Mouse (Mus musculus): ENCODE measurements around the gene Serpina5. TPM values are rescaled to one million over a fixed set of nuclear protein-coding genes. Genes with fewer than 3 reads are reported as not detected.

Gene Serpina5
- polyA plus RNA-seq, 1 experiment from 2014 or later: not detected

GRCm38 (mm10) chr12:104064996-104065395 is 35.9 kb upstream of the Serpina5 start:
- no peak overlapping the region for H3K27ac ChIP-seq (ENCODE audit: low read depth)
- H3K27me3 ChIP-seq (ENCODE audit: insufficient read depth, low read length): no peaks in the 10 kb centered on the region
- no peak for ATAC-seq (ENCODE audit: insufficient read depth)
- no peak for DNase-seq
- H3K9me3 ChIP-seq (ENCODE audit: low read depth, low read length): no peaks in the 10 kb centered on the region
- H3K36me3 ChIP-seq (ENCODE audit: insufficient read depth): no peaks in the 10 kb centered on the region
- WGBS: 72% methylated on average over 4 of the region's 4 CpGs
- no peak overlapping the region for H3K4me2 ChIP-seq
- no peak overlapping the region for H3K9ac ChIP-seq
- TF ChIP-seq CTCF (IDR thresholded peaks at IDR 0.05; ENCODE audit: low read depth): no peak
- no peaks in the 10 kb centered on the region for H3K4me1 ChIP-seq (ENCODE audit: insufficient read depth)
- no peak overlapping the region for H3K4me3 ChIP-seq (ENCODE audit: low read depth, low read length)

DNA sequence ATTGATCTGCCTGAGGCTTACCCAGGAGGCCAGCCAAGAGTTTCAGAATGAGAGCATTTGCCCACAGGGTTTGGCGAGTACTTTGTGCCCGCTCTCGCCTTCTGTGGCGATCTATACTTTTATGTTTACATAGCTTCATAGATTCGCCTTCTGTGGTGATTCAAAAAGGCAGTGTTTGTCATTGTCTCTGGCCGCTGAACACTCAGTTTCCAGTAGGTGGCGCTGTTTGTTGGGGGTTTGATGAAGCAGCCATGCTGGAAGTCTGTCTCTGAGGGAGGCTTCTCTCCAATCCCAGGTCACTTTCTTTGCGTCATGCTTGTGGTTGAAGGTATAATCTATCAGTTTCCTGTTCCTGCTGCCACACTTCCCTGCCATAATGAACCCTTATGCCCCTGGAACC is 34.7 kb upstream of the Serpina5 start:
- WGBS: 15% methylated on average over 8 of the region's 8 CpGs
- DNase-seq: peak; percentile 79

DNA sequence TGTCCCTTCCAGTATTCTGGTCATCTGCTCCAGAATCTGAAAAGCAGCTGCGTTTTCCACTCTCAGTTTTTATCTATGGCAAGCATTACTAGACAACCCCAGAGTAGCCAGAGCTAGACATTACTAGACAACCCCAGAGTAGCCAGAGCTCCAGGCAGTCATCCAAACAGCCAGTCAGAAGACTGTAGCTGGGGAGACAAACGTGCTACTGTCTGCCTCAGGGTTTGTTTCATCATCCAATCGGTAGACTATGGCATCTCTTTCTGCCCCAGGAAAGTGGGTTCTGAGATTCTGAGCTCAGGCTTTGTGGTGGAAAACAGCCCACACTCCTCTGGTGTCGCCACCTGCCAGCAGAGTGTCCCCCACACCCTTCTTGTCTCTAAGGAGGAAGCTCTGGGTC is 33.4 kb upstream of the Serpina5 start:
- H3K36me3 ChIP-seq (ENCODE audit: insufficient read depth): no peaks in the 10 kb centered on the region
- 26% methylated on average over 4 of the region's 4 CpGs for WGBS
- H3K4me1 ChIP-seq (ENCODE audit: insufficient read depth): no peaks in the 10 kb centered on the region
- no peak for TF ChIP-seq CTCF (IDR thresholded peaks at IDR 0.05; ENCODE audit: low read depth)
- ATAC-seq (ENCODE audit: insufficient read depth): peak; percentile 84
- no peaks in the 10 kb centered on the region for H3K9me3 ChIP-seq (ENCODE audit: low read depth, low read length)
- peak overlapping the region; percentile 18; the same call in 1 of the 2 replicates for H3K27ac ChIP-seq (ENCODE audit: low read depth)
- DNase-seq: peak; percentile 84
- H3K9ac ChIP-seq: no peak overlapping the region
- no peaks in the 10 kb centered on the region for H3K27me3 ChIP-seq (ENCODE audit: insufficient read depth, low read length)
- H3K4me2 ChIP-seq: peak overlapping the region; percentile 46
- peak overlapping the region; percentile 19; the same call in 1 of the 2 replicates for H3K4me3 ChIP-seq (ENCODE audit: low read depth, low read length)

More for the DNA sequence above, 34.7 kb upstream of the Serpina5 start:
- peak; percentile 77 for TF ChIP-seq CTCF (IDR thresholded peaks at IDR 0.05; ENCODE audit: low read depth)
- no peaks in the 10 kb centered on the region for H3K27me3 ChIP-seq (ENCODE audit: insufficient read depth, low read length)
- H3K9ac ChIP-seq: no peak overlapping the region
- H3K4me1 ChIP-seq (ENCODE audit: insufficient read depth): no peaks in the 10 kb centered on the region
- H3K4me3 ChIP-seq (ENCODE audit: low read depth, low read length): no peak overlapping the region
- no peaks in the 10 kb centered on the region for H3K36me3 ChIP-seq (ENCODE audit: insufficient read depth)
- H3K4me2 ChIP-seq: no peak overlapping the region
- H3K27ac ChIP-seq (ENCODE audit: low read depth): no peak overlapping the region
- no peak for ATAC-seq (ENCODE audit: insufficient read depth)
- H3K9me3 ChIP-seq (ENCODE audit: low read depth, low read length): no peaks in the 10 kb centered on the region

GRCm38 (mm10) chr12:104069620-104070019 is 31.3 kb upstream of the Serpina5 start:
- H3K27ac ChIP-seq (ENCODE audit: low read depth): no peak overlapping the region
- H3K9me3 ChIP-seq (ENCODE audit: low read depth, low read length): no peaks in the 10 kb centered on the region
- TF ChIP-seq CTCF (IDR thresholded peaks at IDR 0.05; ENCODE audit: low read depth): peak; percentile 82
- ATAC-seq (ENCODE audit: insufficient read depth) (peak; percentile 59), DNase-seq (peak; percentile 93)
- WGBS: 4% methylated on average over 2 of the region's 2 CpGs
- no peak overlapping the region for H3K4me2 ChIP-seq
- H3K4me1 ChIP-seq (ENCODE audit: insufficient read depth): no peaks in the 10 kb centered on the region
- H3K9ac ChIP-seq: no peak overlapping the region
- no peaks in the 10 kb centered on the region for H3K27me3 ChIP-seq (ENCODE audit: insufficient read depth, low read length)
- H3K4me3 ChIP-seq (ENCODE audit: low read depth, low read length): no peak overlapping the region
- no peaks in the 10 kb centered on the region for H3K36me3 ChIP-seq (ENCODE audit: insufficient read depth)

- H3K27me3 ChIP-seq (ENCODE audit: insufficient read depth, low read length): no peaks in the 10 kb centered on the region
- no peak overlapping the region for H3K9ac ChIP-seq
- DNase-seq (no peak), ATAC-seq (ENCODE audit: insufficient read depth) (no peak)
- H3K27ac ChIP-seq (ENCODE audit: low read depth): no peak overlapping the region
- TF ChIP-seq CTCF (IDR thresholded peaks at IDR 0.05; ENCODE audit: low read depth): no peak
- 13% methylated on average over 1 of the region's 1 CpGs for WGBS
- no peak overlapping the region for H3K4me2 ChIP-seq
- H3K4me1 ChIP-seq (ENCODE audit: insufficient read depth): no peaks in the 10 kb centered on the region
- no peaks in the 10 kb centered on the region for H3K9me3 ChIP-seq (ENCODE audit: low read depth, low read length)
- no peak overlapping the region for H3K4me3 ChIP-seq (ENCODE audit: low read depth, low read length)
- no peaks in the 10 kb centered on the region for H3K36me3 ChIP-seq (ENCODE audit: insufficient read depth)
These were observed 29.2 kb upstream of the Serpina5 start for GRCm38 (mm10) chr12:104071708-104072107.

- Histone ChIP-seq H3K27ac (ENCODE audit: low read depth) (no peak overlapping the region), H3K27me3 (ENCODE audit: insufficient read depth, low read length) (no peaks in the 10 kb centered on the region), H3K4me3 (ENCODE audit: low read depth, low read length) (no peak overlapping the region), H3K9me3 (ENCODE audit: low read depth, low read length) (no peaks in the 10 kb centered on the region), H3K36me3 (ENCODE audit: insufficient read depth) (no peaks in the 10 kb centered on the region), H3K4me1 (ENCODE audit: insufficient read depth) (no peaks in the 10 kb centered on the region), H3K9ac (no peak overlapping the region), H3K4me2 (no peak overlapping the region)
- no peak for TF ChIP-seq CTCF (IDR thresholded peaks at IDR 0.05; ENCODE audit: low read depth)
- WGBS: 62% methylated on average over 5 of the region's 5 CpGs
- no peak for DNase-seq
- no peak for ATAC-seq (ENCODE audit: insufficient read depth)
These were observed 28.6 kb upstream of the Serpina5 start for GRCm38 (mm10) chr12:104072286-104072685.

- no peak for TF ChIP-seq CTCF (IDR thresholded peaks at IDR 0.05; ENCODE audit: low read depth)
- no peaks in the 10 kb centered on the region for H3K9me3 ChIP-seq (ENCODE audit: low read depth, low read length)
- no peaks in the 10 kb centered on the region for H3K4me1 ChIP-seq (ENCODE audit: insufficient read depth)
- WGBS: 78% methylated on average over 2 of the region's 2 CpGs
- H3K4me3 ChIP-seq (ENCODE audit: low read depth, low read length): no peak overlapping the region
- H3K9ac ChIP-seq: no peak overlapping the region
- no peaks in the 10 kb centered on the region for H3K27me3 ChIP-seq (ENCODE audit: insufficient read depth, low read length)
- no peaks in the 10 kb centered on the region for H3K36me3 ChIP-seq (ENCODE audit: insufficient read depth)
- DNase-seq (no peak), ATAC-seq (ENCODE audit: insufficient read depth) (no peak)
- H3K4me2 ChIP-seq: no peak overlapping the region
- no peak overlapping the region for H3K27ac ChIP-seq (ENCODE audit: low read depth)
These were observed 10.8 kb upstream of the Serpina5 start for GRCm38 (mm10) chr12:104090119-104090518.

GRCm38 (mm10) chr12:104091303-104091702 is 9.6 kb upstream of the Serpina5 start:
- Histone ChIP-seq H3K36me3 (ENCODE audit: insufficient read depth) (no peaks in the 10 kb centered on the region), H3K27me3 (ENCODE audit: insufficient read depth, low read length) (no peaks in the 10 kb centered on the region), H3K27ac (ENCODE audit: low read depth) (no peak overlapping the region), H3K4me1 (ENCODE audit: insufficient read depth) (no peaks in the 10 kb centered on the region), H3K4me2 (no peak overlapping the region), H3K9me3 (ENCODE audit: low read depth, low read length) (no peaks in the 10 kb centered on the region), H3K4me3 (ENCODE audit: low read depth, low read length) (no peak overlapping the region), H3K9ac (no peak overlapping the region)
- DNase-seq (no peak), ATAC-seq (ENCODE audit: insufficient read depth) (no peak)
- 93% methylated on average over 1 of the region's 1 CpGs for WGBS
- TF ChIP-seq CTCF (IDR thresholded peaks at IDR 0.05; ENCODE audit: low read depth): no peak
